Mouse (Mus musculus) adrenal gland, adult 18-20 months (tissue): ENCODE data around the gene Rab3gap2. TPM values are rescaled to one million over a fixed set of nuclear protein-coding genes. Genes with fewer than 3 reads are reported as not detected.

Experiments
- DNase-seq, 2 experiments: peaks; one replicate each; pipeline ENCODE4 v3.0.0; 2021 to 2022; ENCODE audit warnings: low spot score in 2 of 2
- total RNA-seq, 2 experiments: library from RNA; stranded (reverse); gene quantifications; 1 replicate in 1 of 2; 2 replicates in 1 of 2; pipeline ENCODE4 v1.2.3; 2021

Gene Rab3gap2
- total RNA-seq, 2 experiments from 2014 or later = 48.7 to 51.4 TPM

GRCm38 (mm10) chr1:185217966-185218365 is 14.0 kb downstream of the Rab3gap2 start:
- no peak for DNase-seq

DNA sequence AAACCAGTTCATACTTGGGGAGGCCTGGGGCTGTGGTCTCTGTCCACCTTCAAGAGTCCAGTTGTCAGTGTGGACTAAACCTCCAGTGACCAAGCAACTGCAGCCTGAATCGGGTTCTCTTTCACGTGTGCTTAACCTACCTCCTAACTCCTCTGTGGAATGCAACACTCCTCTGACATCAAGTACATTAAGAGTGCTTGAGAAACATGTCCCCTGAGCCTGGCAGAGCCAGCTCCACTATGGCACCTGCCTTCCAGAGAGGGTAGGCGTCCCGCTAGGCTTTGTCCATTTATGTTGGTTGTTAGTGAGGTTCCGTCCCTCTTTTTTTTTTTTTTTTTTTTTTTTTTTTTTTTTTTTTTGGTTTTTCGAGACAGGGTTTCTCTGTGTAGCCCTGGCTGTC is 23.0 kb downstream of the Rab3gap2 start:
- no peak for DNase-seq

- DNase-seq = no peak
Observed at GRCm38 (mm10) chr1:185227766-185228165, 23.8 kb downstream of the Rab3gap2 start.

DNA sequence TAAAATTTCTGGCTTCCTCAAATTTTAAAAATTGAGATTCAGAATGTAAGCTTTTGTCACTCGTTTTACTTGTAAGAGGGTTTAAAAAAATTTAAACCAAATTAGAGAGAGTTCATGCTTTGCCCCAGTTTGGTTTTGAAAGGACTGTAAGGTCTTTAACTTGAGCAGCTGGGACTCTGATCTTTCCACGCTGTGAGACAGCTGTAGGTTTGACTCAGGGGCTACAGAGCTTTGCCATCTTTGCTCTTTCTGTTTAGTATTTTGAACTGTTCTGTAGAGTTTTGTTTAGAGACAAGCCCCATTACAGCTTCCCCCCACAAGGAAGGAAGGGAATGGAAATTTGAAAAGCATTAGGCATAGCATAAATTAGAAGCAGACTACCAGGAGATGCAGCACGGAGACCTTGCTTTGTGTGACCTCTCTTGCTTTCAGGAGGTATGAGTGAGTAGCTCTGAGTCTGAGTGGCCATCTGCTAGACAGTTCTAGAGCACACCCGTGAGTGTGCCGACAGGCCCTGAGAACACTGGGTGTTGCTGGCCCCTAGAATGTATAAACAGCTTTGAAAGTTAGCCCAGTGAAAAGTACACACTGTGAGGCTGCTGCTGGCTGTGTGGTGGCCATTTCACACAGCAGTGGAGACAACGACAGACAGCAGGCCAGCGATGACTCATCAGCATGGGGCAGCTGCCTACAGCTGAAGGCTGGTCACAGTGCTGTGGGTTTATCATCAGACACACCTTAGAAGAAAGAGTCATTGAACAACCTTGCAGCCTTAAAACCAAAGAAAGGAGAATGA is 25.7 kb downstream of the Rab3gap2 start:
- peak in 1 of 2 experiments; percentile 49 for DNase-seq

DNA sequence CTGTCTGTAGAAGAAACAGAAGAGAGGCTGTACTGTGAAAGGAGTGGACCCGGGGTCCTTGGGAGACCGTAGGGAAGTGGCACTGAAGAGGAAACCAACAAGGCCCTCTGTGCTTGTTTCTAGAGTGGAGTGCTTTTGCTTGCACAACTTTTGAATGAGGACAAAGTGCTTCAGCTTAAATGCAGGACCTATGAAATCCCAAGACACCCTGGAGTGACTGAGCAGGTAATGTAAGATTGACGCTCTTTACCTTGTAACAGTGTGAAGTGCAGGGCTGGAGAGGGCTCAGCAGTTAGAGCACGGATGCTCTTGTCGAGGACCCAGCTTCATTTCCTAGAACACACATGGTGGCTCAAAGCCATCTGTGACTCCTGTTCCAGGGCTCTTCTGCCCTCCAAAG is 31.9 kb downstream of the Rab3gap2 start:
- no peak for DNase-seq

- no peak for DNase-seq
Observed at GRCm38 (mm10) chr1:185236530-185236929, 32.6 kb downstream of the Rab3gap2 start.

DNA sequence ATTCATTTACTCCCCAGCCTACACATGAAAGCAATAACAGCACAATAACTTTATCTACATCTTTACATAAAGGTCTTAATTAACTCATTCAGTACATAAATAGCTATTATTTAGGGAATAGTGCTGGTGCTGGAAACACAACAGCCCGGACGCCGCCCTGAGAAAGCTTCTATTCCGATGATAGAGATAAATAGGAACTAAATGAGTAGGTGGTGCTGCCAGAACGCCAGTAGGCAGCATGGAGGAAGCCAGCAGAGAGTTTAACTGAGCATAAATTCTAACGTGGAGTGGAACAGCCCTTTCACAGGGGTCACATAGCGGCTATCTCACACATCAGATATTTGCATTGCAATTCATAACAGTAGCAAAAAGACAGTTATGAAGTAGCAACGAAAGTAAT is 39.1 kb downstream of the Rab3gap2 start:
- DNase-seq = no peak

DNA sequence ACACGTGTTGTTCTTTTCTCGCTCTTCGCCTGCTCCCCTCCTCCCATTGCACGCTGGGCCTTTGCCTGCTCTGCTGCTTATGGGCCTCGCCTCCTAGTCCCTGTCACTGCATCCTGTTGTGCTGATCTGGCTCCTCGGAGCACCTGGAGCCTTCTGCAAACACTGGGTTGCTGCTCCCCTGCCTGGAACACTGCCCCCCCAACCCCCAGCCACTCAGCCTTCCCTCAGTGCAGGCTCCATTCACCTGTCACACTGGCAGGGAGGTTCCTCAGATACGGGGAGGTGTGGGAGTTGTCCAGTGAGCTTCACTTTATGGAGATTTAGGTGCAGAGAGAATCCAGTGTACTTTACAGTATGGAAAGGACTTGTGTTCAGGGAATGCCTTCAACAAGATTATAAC is 41.5 kb downstream of the Rab3gap2 start:
- no peak for DNase-seq

DNA sequence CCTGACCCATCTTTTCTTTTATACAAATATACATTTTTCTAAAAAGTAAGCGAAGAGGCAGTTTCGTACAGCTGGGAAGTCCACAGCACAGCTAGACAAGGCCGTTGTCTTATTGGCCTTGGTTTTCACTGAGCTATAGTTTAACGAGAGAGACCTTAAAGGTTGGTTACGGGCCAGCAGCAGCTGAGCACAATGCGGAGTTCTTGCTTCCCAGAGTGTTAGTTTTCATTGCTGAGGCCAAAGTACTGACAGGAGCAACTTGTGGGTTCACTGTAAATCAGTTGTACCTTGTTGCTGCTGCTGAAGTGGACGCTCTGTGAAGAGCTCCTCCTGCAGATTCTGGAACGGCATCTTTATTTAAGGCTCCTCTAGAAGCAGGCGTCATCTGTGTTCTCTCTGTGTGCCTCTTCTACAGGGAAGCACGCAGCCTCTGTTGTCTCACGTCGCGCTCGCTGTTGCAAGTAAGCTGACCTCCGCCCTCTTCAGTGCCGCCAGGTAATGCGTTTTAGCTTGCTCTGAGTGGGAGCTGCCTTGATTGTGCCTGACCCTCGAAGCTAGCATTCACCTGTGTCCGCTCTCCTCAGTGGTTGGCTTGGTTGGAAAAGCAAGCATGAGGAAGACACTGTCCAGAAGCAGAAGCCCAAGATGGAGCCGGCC is 43.6 kb downstream of the Rab3gap2 start:
- DNase-seq = no peak

GRCm38 (mm10) chr1:185248728-185249127 is 44.8 kb downstream of the Rab3gap2 start:
- no peak for DNase-seq

- no peak for DNase-seq
Observed at GRCm38 (mm10) chr1:185252351-185252750, 48.4 kb downstream of the Rab3gap2 start.

GRCm38 (mm10) chr1:185253140-185253892 is 49.4 kb downstream of the Rab3gap2 start:
- peak in 1 of 2 experiments; percentile 45 for DNase-seq

DNA sequence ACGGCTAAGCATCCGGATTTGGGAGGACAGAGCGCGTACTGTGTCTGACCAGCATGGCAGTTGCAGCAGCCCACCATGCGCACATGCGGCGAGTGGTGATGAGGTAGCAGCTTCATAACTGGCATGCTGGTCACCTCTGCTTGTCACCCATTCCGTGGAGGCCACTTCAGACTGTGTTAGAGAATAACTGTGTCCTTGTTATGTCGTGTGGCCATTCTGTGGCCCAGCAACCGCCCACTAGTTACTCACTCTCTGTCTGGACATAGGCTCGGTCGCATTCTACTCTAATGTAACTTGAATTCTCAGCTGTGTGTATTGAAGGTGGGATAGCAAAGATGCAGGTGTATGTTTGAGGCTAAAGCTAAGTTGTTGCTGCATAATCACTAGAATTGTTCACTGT is 51.4 kb downstream of the Rab3gap2 start:
- no peak for DNase-seq

DNA sequence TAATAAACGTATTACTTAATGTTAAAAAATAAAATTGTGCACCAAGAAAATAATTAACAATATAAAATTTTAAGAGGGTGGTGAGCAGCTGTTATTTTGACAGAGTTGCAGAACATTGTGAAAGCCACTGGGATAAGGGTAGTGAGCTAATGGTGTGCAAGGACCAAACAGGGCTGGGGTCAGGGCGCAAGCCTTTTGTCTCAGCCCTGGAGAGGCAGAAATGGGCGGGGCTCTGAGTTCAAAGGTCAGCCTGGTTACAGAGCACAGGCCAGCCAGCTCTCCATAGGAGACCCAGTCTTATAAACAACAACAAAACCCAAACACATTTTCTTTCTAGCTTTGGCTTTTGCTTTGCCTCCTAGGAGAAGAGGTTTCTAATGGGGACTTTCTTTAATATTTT is 52.8 kb downstream of the Rab3gap2 start:
- DNase-seq = no peak

DNA sequence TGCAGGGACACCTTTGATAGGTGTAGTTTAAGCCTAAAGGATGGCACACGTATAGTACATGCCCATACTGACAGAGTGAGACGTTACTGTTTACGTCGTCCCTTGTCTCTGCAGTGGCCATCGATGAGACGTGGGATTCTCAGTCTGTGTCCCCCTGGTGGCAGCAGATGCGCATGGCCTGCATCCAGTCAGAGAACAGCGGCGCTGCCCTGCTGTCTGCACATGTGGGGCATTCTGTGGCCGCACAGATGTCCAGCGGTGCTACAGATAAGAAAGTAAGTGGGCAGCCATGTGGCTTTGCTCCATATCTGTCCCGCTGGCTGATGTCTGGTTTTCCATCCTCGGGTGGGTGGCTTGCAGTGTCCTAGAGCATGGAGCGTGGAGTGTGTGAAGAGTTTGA is 58.6 kb downstream of the Rab3gap2 start:
- DNase-seq = peak in 1 of 2 experiments; percentile 40

DNA sequence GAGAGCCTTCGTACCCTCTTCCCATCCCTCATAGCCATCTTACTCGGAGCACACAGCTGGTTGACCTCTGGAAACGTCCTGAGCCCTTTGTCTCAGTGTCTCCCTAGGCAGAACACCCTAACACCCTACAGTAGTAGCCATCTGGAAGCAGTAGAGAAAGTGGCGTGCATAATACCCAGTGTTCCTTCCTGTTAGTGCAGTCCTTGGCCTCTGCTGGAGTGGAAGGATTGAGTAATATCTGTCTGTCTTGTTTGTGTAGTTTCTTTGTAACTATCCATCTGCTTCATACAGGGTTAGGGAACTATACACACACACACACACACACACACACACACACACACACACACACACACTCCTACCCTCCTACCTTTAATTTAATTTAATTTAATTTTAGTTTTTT is 64.8 kb downstream of the Rab3gap2 start:
- DNase-seq = no peak

- no peak for DNase-seq
Observed at GRCm38 (mm10) chr1:185270403-185271097, 66.6 kb downstream of the Rab3gap2 start.

GRCm38 (mm10) chr1:185271373-185271772 is 67.5 kb downstream of the Rab3gap2 start:
- DNase-seq = no peak

GRCm38 (mm10) chr1:185274819-185275545 is 71.1 kb downstream of the Rab3gap2 start:
- DNase-seq = peak in 1 of 2 experiments; percentile 40

DNA sequence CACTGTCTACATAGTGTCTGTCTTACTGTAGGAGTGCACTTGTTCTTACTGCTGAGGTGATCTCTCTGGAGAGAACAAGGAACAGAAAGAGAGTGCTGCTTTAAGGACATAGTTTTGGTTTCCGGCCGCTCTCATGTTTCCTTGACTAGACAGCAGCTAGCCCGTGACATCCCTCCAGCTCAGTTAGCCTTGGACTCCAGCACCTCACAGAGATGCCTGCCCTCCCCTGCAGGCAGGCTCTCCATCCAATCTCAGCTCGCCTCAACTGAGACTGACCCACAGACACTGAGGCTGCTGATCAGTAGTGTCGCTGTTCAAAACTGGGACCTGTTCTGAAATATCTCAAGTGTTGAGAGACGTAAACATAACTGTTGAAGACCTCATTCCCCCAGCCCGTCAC is 72.1 kb downstream of the Rab3gap2 start:
- DNase-seq = no peak

GRCm38 (mm10) chr1:185277022-185277421 is 73.1 kb downstream of the Rab3gap2 start:
- DNase-seq = no peak
